8 mouse cellular contexts compared by ENCODE assay signal in genomic region chr16:91269468-91270211, GRCm38 (mm10). TPM values are rescaled to one million over a fixed set of nuclear protein-coding genes. Genes with fewer than 3 reads are reported as not detected.
A peak's percentile ranks its signal among the peaks of the same experiment; 100 is the strongest.
DNase-seq lines count a peak whose midpoint lies in the region; ATAC-seq lines count a peak whose summit lies in the region.

Gene Olig1, plus strand, starts transcription at chr16:91269772.

- H3K36me3 ChIP-seq in intestine, embryonic 15.5 days: no peaks in the 10 kb centered on the region
- no peaks in the 10 kb centered on the region for H3K36me3 ChIP-seq in midbrain, embryonic 10.5 days
- no peaks in the 10 kb centered on the region for H3K36me3 ChIP-seq in stomach, embryonic 14.5 days (ENCODE audit: control insufficient read depth, insufficient read depth, low read length)

- peaks cover 15% of the 10 kb centered on the region for H3K4me1 ChIP-seq in intestine, embryonic 15.5 days (replicated peaks)
- peaks cover 30% of the 10 kb centered on the region for H3K4me1 ChIP-seq in midbrain, embryonic 10.5 days
- peaks cover 7% of the 10 kb centered on the region; the same call in 1 of the 2 replicates for H3K4me1 ChIP-seq in stomach, embryonic 14.5 days (ENCODE audit: control insufficient read depth, insufficient read depth, low read length)

- no peak within 1 kb of the TSS for H3K9ac ChIP-seq in intestine, embryonic 15.5 days
- H3K9ac ChIP-seq in stomach, embryonic 14.5 days (replicated peaks; ENCODE audit: low read depth, low read length): no peak within 1 kb of the TSS

- H3K27ac ChIP-seq in intestine, embryonic 15.5 days: no peak within 1 kb of the TSS
- peak within 1 kb of the TSS; percentile 28; the same call in 1 of the 2 replicates for H3K27ac ChIP-seq in midbrain, embryonic 10.5 days (replicated peaks)
- H3K27ac ChIP-seq in stomach, embryonic 14.5 days (ENCODE audit: low read length): no peak within 1 kb of the TSS

- peak; percentile 88 for ATAC-seq in intestine, embryonic 15.5 days
- ATAC-seq in stomach, embryonic 14.5 days (ENCODE audit: insufficient number of reproducible peaks, insufficient read depth, low FRiP score, low read depth): peak; percentile 87
- no peak for ATAC-seq in erythroid progenitor cell, adult 5-6 weeks (replicated peaks; ENCODE audit: low FRiP score, poor library complexity, severe bottlenecking)

- DNase-seq in adrenal gland, postnatal 36 days: peak; percentile 79 to 83
- DNase-seq in embryo, embryonic 10 days (ENCODE audit: low spot score): peak; percentile 79
- DNase-seq in gastrocnemius, postnatal 36 days: peak; percentile 36 to 47
- DNase-seq in left cerebral cortex, postnatal 25 days (ENCODE audit: low spot score in 2 of 2): peak; percentile 74 to 87
- peak; percentile 76 for DNase-seq in midbrain, embryonic 10.5 days (ENCODE audit: low spot score)

- H3K27me3 ChIP-seq in intestine, embryonic 15.5 days (replicated peaks): peaks cover 84% of the 10 kb centered on the region
- H3K27me3 ChIP-seq in midbrain, embryonic 10.5 days (ENCODE audit: low read depth, poor library complexity, severe bottlenecking): peaks cover 100% of the 10 kb centered on the region
- H3K27me3 ChIP-seq in stomach, embryonic 14.5 days (ENCODE audit: control insufficient read depth, insufficient read depth, low read length): peaks cover 72% of the 10 kb centered on the region

- intact Hi-C loops in gastrocnemius, postnatal 36 days (cut with DNase I): no loop called here
- intact Hi-C loops in left cerebral cortex, postnatal 25 days (cut with DNase I): loop anchor here (2.0 kb wide), 2 partner anchors 37 to 45 kb away; partner anchors contain the start of gene Olig2

- WGBS in intestine, embryonic 15.5 days: under 1% methylated on average over 64 of the region's 64 CpGs
- under 1% methylated on average over 64 of the region's 64 CpGs for WGBS in midbrain, embryonic 10.5 days
- under 1% methylated on average over 64 of the region's 64 CpGs for WGBS in stomach, embryonic 14.5 days

- H3K9me3 ChIP-seq in intestine, embryonic 15.5 days: no peaks in the 10 kb centered on the region
- no peaks in the 10 kb centered on the region for H3K9me3 ChIP-seq in midbrain, embryonic 10.5 days (replicated peaks)
- H3K9me3 ChIP-seq in stomach, embryonic 14.5 days (ENCODE audit: control insufficient read depth, low read depth, low read length): no peaks in the 10 kb centered on the region

- H3K4me2 ChIP-seq in intestine, embryonic 15.5 days (replicated peaks): peak within 1 kb of the TSS; percentile 79
- H3K4me2 ChIP-seq in stomach, embryonic 14.5 days (replicated peaks; ENCODE audit: low read depth, low read length): peak within 1 kb of the TSS; percentile 68

- H3K4me3 ChIP-seq in intestine, embryonic 15.5 days (replicated peaks): peak within 1 kb of the TSS; percentile 41
- H3K4me3 ChIP-seq in midbrain, embryonic 10.5 days: peak within 1 kb of the TSS; percentile 59
- peak within 1 kb of the TSS; percentile 38 for H3K4me3 ChIP-seq in stomach, embryonic 14.5 days (ENCODE audit: low read depth, low read length)

RNA-seq across cellular contexts. Expression of gene Olig1, which starts in this region (rescaled TPM):
- under 1 TPM; 0.36 to 0.50 TPM for total RNA-seq in adrenal gland, postnatal 36 days (2021)
- not detected for total RNA-seq in gastrocnemius, postnatal 36 days (2021)
- 0.13 TPM in 1 of 2 replicates, not detected in the other for polyA plus RNA-seq in intestine, embryonic 15.5 days (2015; fragmentation: Nextera tagmentation; extraction: Ambion mirVana)
- total RNA-seq in left cerebral cortex, postnatal 25 days (2021): 100 to 1,000 TPM; 108 to 112 TPM
- polyA plus RNA-seq in midbrain, embryonic 10.5 days (2016; fragmentation: Nextera tagmentation; extraction: Ambion mirVana): 8.8 and 9.7 TPM in 2 replicates
- 0.11 TPM in 1 of 2 replicates, not detected in the other for polyA plus RNA-seq in stomach, embryonic 14.5 days (2014; fragmentation: Nextera tagmentation; extraction: Ambion mirVana)
- total RNA-seq in erythroid progenitor cell, adult 5-6 weeks (2015; ENCODE audit: low replicate concordance): not detected in 2 replicates
- not detected in 2 replicates for total RNA-seq in erythroid progenitor cell, adult 5-6 weeks (2017; ENCODE audit: low replicate concordance)

Comparison
In these comparisons a context has a peak if more than half of its experiments do, and no peak if none do; other contexts are left out.
1. RNA of gene Olig1 (total RNA-seq): 108 to 112 TPM in left cerebral cortex, postnatal 25 days; 0.36 to 0.50 TPM in adrenal gland, postnatal 36 days, not detected in gastrocnemius, postnatal 36 days and not detected in erythroid progenitor cell, adult 5-6 weeks; every median in the first group is over 10 times any median in the second.
2. Peak in DNase-seq in adrenal gland, postnatal 36 days; RNA of the gene not detected or under 1 TPM.
3. Peak in DNase-seq in gastrocnemius, postnatal 36 days; RNA of the gene not detected or under 1 TPM.
4. Peak in ATAC-seq, H3K4me3 ChIP-seq and H3K4me2 ChIP-seq in intestine, embryonic 15.5 days; RNA of the gene not detected or under 1 TPM.
5. Peak in ATAC-seq, H3K4me3 ChIP-seq and H3K4me2 ChIP-seq in stomach, embryonic 14.5 days; RNA of the gene not detected or under 1 TPM.
6. Peak in every context shown above with its lines, with median percentiles within 50 percentile points of each other: DNase-seq and H3K4me3 ChIP-seq.